Mouse (Mus musculus) monocyte, adult 2 months (primary cell): Measurements from ENCODE around the gene Prdm12.

Experiments used
- DNase-seq, 2 experiments: peaks; one replicate each; pipeline ENCODE4 v3.0.0; 2022; ENCODE audit warnings: low spot score in 2 of 2, low read depth in 1 of 2

Gene Prdm12

DNA sequence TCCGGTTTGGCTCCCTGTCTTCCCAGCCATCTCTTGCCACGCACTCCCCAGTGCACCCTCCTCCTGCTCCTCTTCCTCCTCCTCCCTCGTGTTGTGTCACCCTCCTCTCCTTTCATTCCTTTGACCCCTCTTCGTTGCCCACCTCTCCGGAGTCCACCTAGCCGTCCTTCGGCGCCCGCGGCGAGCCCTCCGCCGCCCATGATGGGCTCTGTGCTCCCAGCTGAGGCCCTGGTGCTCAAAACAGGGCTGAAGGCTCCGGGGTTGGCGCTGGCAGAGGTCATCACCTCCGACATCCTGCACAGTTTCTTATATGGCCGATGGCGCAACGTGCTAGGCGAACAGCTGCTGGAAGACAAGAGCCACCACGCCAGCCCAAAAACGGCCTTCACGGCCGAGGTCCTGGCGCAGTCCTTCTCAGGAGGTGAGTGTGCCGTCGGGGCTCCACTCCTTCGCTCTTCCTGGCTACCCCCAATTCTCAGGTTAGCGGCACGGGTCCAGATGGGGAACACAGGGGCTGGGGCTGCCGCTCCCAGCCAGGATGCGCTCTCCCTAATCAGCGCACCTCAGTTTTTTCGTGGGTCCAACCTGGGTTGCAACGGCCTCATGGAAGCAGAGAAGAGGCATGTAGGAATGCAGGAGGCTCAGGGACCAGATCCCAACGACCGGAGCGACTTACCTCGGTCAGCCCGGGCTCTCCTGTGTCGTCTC lies at the start of gene Prdm12:
TSS of gene Prdm12 (plus strand) at position 137 of the 708 bp plus-strand sequence.
- no peak for DNase-seq

- DNase-seq = no peak
These were observed 47.9 kb upstream of the Prdm12 start for GRCm38 (mm10) chr2:31591799-31592484.

GRCm38 (mm10) chr2:31607555-31607954 lies 32.3 kb upstream of the Prdm12 start:
- DNase-seq = no peak

DNA sequence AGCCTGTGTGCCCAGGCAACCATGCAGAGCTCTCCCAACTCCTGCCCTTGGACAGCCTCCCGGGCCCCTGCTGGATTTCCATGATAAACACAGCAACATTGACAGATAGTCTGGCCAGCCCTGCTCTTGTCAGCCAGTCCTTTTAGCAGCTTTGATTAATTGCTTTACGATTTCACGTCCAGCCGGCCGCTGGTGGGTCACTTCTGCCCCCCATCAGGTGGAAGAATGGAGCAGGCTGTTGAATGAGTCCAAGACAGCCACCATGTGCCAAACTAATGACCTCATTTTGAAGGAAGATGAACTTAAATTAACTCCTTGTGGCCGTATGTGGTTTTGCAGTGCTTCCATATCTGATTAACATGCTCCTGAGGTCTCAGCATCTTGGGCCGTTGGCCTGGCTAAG lies 30.0 kb upstream of the Prdm12 start:
- no peak for DNase-seq

DNA sequence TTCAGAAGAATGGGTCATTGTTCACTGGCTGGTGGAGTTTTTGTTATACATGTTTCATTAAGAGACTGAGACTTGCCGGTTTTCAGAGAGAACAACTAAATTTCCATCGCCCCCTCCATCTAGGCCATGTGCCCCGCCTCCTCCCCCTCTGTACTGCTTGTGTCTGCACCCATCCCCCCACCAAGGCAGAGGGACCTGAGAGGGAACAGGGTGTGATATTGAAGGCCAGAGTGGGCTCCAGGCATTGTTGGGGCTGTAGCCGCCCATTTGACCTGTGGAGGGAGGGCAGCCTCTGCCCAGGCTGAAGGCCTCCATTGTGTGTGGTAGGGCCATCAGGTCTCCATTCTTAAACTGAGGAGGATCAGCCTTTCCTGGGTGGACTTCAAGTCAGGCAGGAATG lies 28.9 kb upstream of the Prdm12 start:
- no peak for DNase-seq

DNA sequence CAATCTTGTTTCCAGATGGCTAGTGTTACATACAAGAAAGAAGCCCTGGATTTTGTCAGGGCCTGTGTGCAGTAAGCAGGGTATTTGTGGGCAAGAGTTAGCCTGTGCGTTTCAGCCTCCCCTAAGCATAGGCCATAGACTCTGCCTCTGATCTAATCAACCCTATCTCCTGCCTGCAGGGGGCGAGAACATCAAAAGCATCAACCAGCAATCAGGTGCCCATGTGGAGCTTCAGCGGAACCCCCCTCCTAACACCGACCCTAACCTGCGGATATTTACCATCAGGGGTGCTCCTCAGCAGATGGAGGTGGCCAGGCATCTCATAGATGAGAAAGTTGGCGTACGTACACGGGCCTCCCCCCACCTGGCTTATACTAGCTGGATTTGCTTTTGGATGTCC lies 28.4 kb upstream of the Prdm12 start:
- DNase-seq = no peak

DNA sequence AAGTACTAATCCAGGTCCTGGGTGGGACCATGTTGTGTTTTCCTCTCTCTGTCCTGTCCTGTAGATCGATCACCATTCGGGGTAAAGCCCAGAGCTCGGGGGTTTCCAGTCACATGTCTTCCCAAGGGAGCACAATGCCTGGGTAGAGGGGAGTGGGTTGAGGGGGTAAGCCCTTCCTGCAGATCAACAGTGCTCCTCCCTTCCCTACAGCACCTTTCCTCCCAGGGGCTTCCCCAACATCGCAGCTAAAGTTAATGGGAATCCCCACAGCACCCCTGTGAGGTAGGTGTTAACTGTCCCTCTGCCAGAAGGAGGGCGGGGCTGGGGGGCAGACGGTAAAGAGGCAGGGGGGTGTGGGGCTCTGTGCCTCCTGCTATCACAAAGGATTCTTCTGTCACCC lies 27.2 kb upstream of the Prdm12 start:
- DNase-seq = no peak

DNA sequence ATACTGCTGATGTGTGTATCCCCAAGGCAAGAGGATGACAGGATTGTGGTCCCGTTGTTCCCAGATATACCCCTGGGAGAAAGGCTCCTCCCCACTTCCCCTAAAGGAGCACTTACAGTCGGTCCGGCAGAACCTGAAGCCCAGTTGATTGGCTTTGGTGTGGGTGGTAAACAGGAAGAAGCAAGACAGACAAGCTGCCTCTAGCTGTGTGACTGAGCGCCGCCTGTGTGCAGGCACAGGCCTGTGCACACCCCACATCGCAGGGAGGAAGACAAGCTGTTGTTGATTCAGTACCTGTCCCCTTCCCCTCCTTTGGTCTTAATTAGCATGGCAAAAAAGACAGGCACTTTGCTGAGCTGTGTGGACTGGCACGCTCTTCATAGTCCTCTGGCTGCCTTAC lies 26.1 kb upstream of the Prdm12 start:
- DNase-seq = no peak

- DNase-seq = no peak
These were observed 21.2 kb upstream of the Prdm12 start for GRCm38 (mm10) chr2:31618484-31619161.

DNA sequence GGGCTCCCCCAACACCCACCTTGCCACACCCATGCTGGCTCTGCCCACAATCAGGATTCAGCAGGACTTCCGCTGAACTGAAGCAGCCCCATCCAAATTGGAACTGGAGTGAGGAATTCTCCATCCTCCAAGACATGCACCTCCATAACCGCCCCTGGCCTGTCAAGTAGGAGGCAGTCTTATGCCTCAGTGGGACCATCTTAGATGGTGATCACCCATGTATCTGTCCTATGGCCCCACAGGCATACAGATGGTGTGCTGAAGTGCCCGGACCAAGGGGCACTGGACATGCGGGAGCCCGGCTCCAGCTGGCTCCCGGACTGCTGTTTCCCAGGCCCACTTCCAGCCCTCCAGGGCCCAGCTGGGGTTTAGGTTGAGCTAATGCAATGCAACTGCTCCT lies 20.6 kb upstream of the Prdm12 start:
- no peak for DNase-seq

DNA sequence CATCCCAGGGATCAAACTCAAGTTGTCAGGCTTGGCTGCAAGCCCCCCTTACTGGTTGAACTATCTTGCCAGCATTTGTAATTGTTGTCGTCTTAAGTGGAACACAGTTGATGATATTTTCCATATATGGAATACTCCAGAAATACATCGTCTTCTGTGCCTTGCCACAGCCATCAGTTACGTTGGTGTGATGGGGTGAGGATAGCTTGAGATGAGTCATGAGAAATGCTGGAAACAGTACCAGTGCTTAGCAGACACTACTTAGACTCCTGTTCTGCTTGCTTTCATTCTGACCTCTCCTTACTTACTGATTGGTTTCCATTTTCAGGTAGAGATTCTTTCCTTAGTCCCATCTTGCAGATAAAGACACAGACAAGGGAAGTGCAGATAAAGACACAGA lies 6.3 kb upstream of the Prdm12 start:
- no peak for DNase-seq

DNA sequence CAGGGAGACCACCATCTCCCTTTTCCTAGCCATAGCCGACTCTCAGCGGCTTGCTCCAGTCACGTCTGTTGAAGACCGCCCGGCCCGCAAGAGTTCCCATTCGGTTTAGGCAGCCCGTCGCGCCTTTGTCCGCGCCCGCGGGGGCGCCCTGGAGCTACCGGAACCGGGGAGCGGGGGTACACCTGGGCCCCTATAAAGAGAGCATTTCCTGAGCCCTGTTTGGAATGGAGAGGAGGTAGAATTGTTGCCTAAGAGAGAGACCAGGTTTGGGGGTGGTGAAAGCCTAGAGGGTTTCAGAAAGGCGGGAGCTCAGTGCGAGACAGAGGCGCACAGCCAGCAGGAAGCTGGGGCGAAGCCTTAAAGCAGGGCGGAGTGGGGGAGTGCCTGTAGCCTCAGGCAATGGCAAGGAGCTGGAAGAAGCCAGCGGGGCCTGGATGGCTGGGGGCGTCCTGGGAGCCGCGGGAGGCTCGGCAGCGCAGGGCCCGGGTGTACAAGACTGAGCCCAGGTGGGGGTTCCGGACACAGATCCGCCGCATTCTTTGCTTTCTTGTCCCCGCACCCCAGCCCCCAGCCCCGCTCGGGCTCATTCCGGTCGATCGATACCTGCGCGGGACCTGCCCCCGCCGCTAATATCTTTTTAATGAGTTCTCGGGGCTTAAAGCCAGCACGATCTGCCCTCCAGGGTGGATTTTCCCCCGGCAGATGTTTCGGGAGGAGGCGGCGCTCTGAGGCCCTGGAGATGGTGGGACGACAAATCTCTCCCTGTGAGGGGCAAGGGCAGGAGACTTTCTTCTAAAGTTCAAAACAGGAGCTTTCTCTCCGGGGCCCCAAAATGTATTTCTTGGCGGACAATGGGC lies 4.3 kb upstream of the Prdm12 start:
- DNase-seq = no peak

- no peak for DNase-seq
These were observed 3.6 kb upstream of the Prdm12 start for GRCm38 (mm10) chr2:31636138-31636741.

DNA sequence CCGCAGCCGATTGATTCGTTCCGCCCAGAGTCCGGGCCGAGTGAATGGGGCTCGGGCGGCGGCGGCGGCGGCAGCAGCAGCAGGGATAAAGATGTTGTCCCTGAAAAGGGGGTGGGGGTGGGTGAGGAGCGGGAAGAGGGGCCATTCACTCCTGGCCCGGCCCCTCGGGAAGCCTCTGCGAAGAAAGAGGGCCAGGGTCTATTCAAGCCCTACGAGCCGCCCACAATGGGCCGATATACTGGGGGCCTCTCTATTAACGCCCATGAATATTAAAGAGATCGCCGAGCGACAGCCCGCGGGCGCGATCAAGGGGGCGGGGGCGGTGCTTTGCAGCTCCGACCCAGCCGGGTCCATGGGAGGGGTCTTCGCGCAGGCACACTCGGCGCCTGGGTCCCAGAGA lies 3.1 kb upstream of the Prdm12 start:
- DNase-seq = no peak

DNA sequence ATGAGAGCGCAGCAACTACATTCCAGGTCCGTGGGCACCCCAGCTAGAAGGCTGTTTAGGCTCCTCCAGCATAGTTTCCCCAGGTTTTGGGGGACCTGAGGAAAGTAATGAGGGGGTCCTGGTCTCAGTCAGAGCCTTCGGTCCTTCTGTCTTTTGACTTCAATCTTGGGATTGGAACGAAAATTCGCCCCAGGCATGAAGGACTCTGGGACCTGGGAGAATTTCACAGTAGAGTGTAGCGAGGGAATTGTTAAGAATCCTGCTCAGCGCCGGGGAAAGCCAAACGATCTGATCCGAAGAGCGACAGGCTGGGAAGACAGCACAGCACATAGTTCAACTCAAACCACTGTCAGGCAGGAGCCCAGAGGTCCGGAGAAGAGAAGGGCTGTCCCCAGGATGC lies 2.5 kb upstream of the Prdm12 start:
- no peak for DNase-seq

DNA sequence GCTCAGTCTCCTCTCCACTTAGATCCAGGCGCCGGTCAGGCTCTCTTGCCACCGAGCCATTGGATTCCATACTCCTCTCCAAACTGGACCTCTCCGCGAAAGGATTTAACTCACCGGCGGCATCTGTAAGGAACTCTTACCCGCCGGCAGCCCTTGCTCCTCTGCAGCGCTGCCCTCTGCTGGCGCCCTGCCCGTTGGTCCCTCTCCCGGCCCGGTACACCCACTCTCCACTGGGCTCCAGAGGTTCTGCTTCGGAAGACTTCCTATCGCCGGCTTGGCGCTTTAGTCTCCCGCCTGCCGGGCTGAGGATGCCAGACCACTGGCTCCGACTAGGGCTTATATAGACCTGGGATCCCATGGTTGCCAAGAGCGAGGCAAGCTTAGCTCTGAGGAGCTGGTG lies 2.0 kb upstream of the Prdm12 start:
- DNase-seq = no peak

GRCm38 (mm10) chr2:31638581-31639465 lies 1.0 kb upstream of the Prdm12 start:
- no peak for DNase-seq

GRCm38 (mm10) chr2:31639466-31639760 lies 424 bp upstream of the Prdm12 start:
- no peak for DNase-seq

GRCm38 (mm10) chr2:31640609-31641507 lies 1.0 kb downstream of the Prdm12 start:
- DNase-seq = no peak
